8 mouse cellular contexts compared by ENCODE assay signal in the genomic region with DNA sequence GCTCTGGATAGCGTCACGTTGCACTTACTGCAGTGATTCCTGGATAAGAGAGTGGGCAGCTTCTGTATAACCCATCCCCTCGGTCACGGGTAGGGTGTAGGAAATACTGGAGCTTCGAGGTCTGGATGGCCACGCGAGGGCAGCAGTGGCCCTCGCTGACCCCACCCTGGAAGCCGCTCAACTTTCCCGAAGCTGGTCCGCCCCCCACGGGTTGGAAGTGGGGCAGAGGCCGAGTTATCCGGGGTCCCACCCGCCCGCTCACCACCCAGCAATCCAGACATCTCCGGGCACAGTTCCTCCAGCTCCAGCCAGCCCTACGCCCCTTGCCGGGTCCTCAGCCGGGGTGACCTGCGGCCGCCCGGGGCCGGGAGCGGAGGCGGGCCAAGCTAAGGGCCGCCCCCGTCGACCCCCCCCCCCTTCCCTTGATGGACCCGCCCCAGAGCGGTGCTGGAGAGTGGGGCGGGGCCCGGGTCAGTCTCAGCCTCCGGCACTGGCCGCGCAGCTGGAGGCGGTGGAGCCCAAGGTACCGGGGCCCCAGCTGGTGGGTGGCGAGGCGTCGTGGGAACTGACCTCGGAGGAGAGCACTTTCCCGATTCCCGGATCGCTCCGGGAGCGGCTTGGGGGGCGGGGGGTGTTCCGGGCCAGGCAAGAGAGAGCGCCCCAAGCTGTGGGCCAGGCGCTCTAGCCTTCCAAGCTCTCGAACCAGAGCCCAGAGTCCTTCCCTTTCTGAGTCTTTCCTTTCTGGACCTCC. TPM values are rescaled to one million over a fixed set of nuclear protein-coding genes. Genes with fewer than 3 reads are reported as not detected.
A peak's percentile ranks its signal among the peaks of the same experiment; 100 is the strongest.
DNase-seq lines count a peak whose midpoint lies in the region; ATAC-seq and TF ChIP-seq lines count a peak whose summit lies in the region.

No protein-coding gene starts in this region.

- TF ChIP-seq POLR2A in limb, embryonic 14.5 days (IDR thresholded peaks at IDR 0.05; ENCODE audit: borderline replicate concordance, extremely low read depth, insufficient read depth, insufficient read length): no peak

- peaks cover 10% of the 10 kb centered on the region; the same call in 1 of the 2 replicates for H3K36me3 ChIP-seq in intestine, embryonic 15.5 days
- peaks cover 25% of the 10 kb centered on the region for H3K36me3 ChIP-seq in limb, embryonic 14.5 days (ENCODE audit: control insufficient read depth, insufficient read depth, low read length)
- H3K36me3 ChIP-seq in midbrain, embryonic 13.5 days: no peaks in the 10 kb centered on the region

- peak overlapping the region; percentile 90 for H3K27ac ChIP-seq in intestine, embryonic 15.5 days
- peak overlapping the region; percentile 83 for H3K27ac ChIP-seq in limb, embryonic 14.5 days (replicated peaks; ENCODE audit: low read depth, low read length)
- H3K27ac ChIP-seq in midbrain, embryonic 13.5 days: 0 out of 2 replicates have a peak overlapping the region, but pooled peaks have one; percentile 7

- H3K9me3 ChIP-seq in intestine, embryonic 15.5 days: no peaks in the 10 kb centered on the region
- H3K9me3 ChIP-seq in limb, embryonic 14.5 days (ENCODE audit: control insufficient read depth, low read length): no peaks in the 10 kb centered on the region
- no peaks in the 10 kb centered on the region for H3K9me3 ChIP-seq in midbrain, embryonic 13.5 days

- peak; percentile 59 for ATAC-seq in granulocyte monocyte progenitor cell, adult 5-6 weeks (replicated peaks; ENCODE audit: poor library complexity, severe bottlenecking)
- peak; percentile 91 for ATAC-seq in intestine, embryonic 15.5 days
- ATAC-seq in limb, embryonic 14.5 days (ENCODE audit: low FRiP score, low read depth): peak; percentile 91
- peak; percentile 83 for ATAC-seq in midbrain, embryonic 13.5 days

- WGBS in intestine, embryonic 15.5 days: under 1% methylated on average over 47 of the region's 52 CpGs
- 0% methylated on average over 36 of the region's 52 CpGs for WGBS in limb, embryonic 14.5 days
- under 1% methylated on average over 34 of the region's 52 CpGs for WGBS in midbrain, embryonic 13.5 days

- peaks cover 2% of the 10 kb centered on the region; the same call in 1 of the 2 replicates for H3K27me3 ChIP-seq in intestine, embryonic 15.5 days (replicated peaks)
- peaks cover 9% of the 10 kb centered on the region; the same call in 1 of the 2 replicates for H3K27me3 ChIP-seq in limb, embryonic 14.5 days (ENCODE audit: control insufficient read depth, insufficient read depth, low read length)
- peaks cover 59% of the 10 kb centered on the region for H3K27me3 ChIP-seq in midbrain, embryonic 13.5 days

- H3K9ac ChIP-seq in intestine, embryonic 15.5 days: peak overlapping the region; percentile 80
- H3K9ac ChIP-seq in limb, embryonic 14.5 days (ENCODE audit: low read depth, low read length, severe bottlenecking): peak overlapping the region; percentile 73
- peak overlapping the region; percentile 72 for H3K9ac ChIP-seq in midbrain, embryonic 13.5 days (replicated peaks)

- H3K4me1 ChIP-seq in intestine, embryonic 15.5 days (replicated peaks): peaks cover 48% of the 10 kb centered on the region
- H3K4me1 ChIP-seq in limb, embryonic 14.5 days (ENCODE audit: control insufficient read depth, insufficient read depth, low read length): peaks cover 34% of the 10 kb centered on the region
- peaks cover 33% of the 10 kb centered on the region for H3K4me1 ChIP-seq in midbrain, embryonic 13.5 days (replicated peaks)

- DNase-seq in left cerebral cortex, adult 18-20 months (ENCODE audit: low spot score in 2 of 2): peak; percentile 39 to 45
- DNase-seq in left cerebral cortex, adult 11 months (ENCODE audit: low spot score): no peak
- DNase-seq in embryo, embryonic 10.5 days (ENCODE audit: low spot score): peak; percentile 88
- DNase-seq in limb, embryonic 14.5 days (ENCODE audit: low spot score): peak; percentile 81
- peak; percentile 38 to 50 for DNase-seq in spleen, postnatal 36 days (ENCODE audit: low spot score in 2 of 2)

- H3K4me3 ChIP-seq in intestine, embryonic 15.5 days (replicated peaks): peak overlapping the region; percentile 68
- peak overlapping the region; percentile 74 for H3K4me3 ChIP-seq in limb, embryonic 14.5 days (replicated peaks; ENCODE audit: low read length)
- peak overlapping the region; percentile 56 for H3K4me3 ChIP-seq in midbrain, embryonic 13.5 days (replicated peaks)

- H3K4me2 ChIP-seq in intestine, embryonic 15.5 days (replicated peaks): peak overlapping the region; percentile 80
- peak overlapping the region; percentile 81 for H3K4me2 ChIP-seq in limb, embryonic 14.5 days (replicated peaks; ENCODE audit: low read depth, low read length, severe bottlenecking)
- H3K4me2 ChIP-seq in midbrain, embryonic 13.5 days (replicated peaks): peak overlapping the region; percentile 93

RNA-seq across cellular contexts. Expression of a gene that starts 0.6 kb away (rescaled TPM):
- total RNA-seq in left cerebral cortex, adult 18-20 months (2021): 10 to 100 TPM; 31.7 to 31.8 TPM
- not detected in 2 replicates for total RNA-seq in granulocyte monocyte progenitor cell, adult 5-6 weeks (2014; fragmentation: Nextera tagmentation)
- not detected in 2 replicates for total RNA-seq in granulocyte monocyte progenitor cell, adult 5-6 weeks (2017)
- 157 and 162 TPM in 2 replicates for polyA plus RNA-seq in intestine, embryonic 15.5 days (2015; fragmentation: Nextera tagmentation; extraction: Ambion mirVana)
- 158 and 161 TPM in 2 replicates for polyA plus RNA-seq in limb, embryonic 14.5 days (2012; rRNA removed)
- 192 and 199 TPM in 2 replicates for polyA plus RNA-seq in limb, embryonic 14.5 days (2014; fragmentation: Nextera tagmentation; extraction: Ambion mirVana)
- 39.7 and 43.2 TPM in 2 replicates for polyA plus RNA-seq in midbrain, embryonic 13.5 days (2015; fragmentation: Nextera tagmentation; extraction: Ambion mirVana)

RNA-seq across cellular contexts. Expression of a gene that starts 7.1 kb away (rescaled TPM):
- under 1 TPM; 0.12 to 0.45 TPM for total RNA-seq in left cerebral cortex, adult 18-20 months (2021)
- not detected in 2 replicates for total RNA-seq in granulocyte monocyte progenitor cell, adult 5-6 weeks (2014; fragmentation: Nextera tagmentation)
- total RNA-seq in granulocyte monocyte progenitor cell, adult 5-6 weeks (2017): not detected in 2 replicates
- polyA plus RNA-seq in intestine, embryonic 15.5 days (2015; fragmentation: Nextera tagmentation; extraction: Ambion mirVana): 0.08 TPM in 1 of 2 replicates, not detected in the other
- polyA plus RNA-seq in limb, embryonic 14.5 days (2012; rRNA removed): 0.92 and 0.93 TPM in 2 replicates
- 0.26 and 0.36 TPM in 2 replicates for polyA plus RNA-seq in limb, embryonic 14.5 days (2014; fragmentation: Nextera tagmentation; extraction: Ambion mirVana)
- polyA plus RNA-seq in midbrain, embryonic 13.5 days (2015; fragmentation: Nextera tagmentation; extraction: Ambion mirVana): not detected in 2 replicates

RNA-seq across cellular contexts. Expression of a gene that starts 7.9 kb away (rescaled TPM):
- total RNA-seq in left cerebral cortex, adult 18-20 months (2021): 1 to 10 TPM in 1 of 2 experiments, under 1 TPM in 1; 0.70 to 1.4 TPM
- not detected in 2 replicates for total RNA-seq in granulocyte monocyte progenitor cell, adult 5-6 weeks (2014; fragmentation: Nextera tagmentation)
- total RNA-seq in granulocyte monocyte progenitor cell, adult 5-6 weeks (2017): not detected in 2 replicates
- polyA plus RNA-seq in intestine, embryonic 15.5 days (2015; fragmentation: Nextera tagmentation; extraction: Ambion mirVana): 2.9 and 4.5 TPM in 2 replicates
- polyA plus RNA-seq in limb, embryonic 14.5 days (2012; rRNA removed): 6.5 and 6.6 TPM in 2 replicates
- polyA plus RNA-seq in limb, embryonic 14.5 days (2014; fragmentation: Nextera tagmentation; extraction: Ambion mirVana): 4.1 and 4.4 TPM in 2 replicates
- polyA plus RNA-seq in midbrain, embryonic 13.5 days (2015; fragmentation: Nextera tagmentation; extraction: Ambion mirVana): 0.30 and 0.77 TPM in 2 replicates

RNA-seq across cellular contexts. Expression of a gene that starts 29.6 kb away (rescaled TPM):
- total RNA-seq in left cerebral cortex, adult 18-20 months (2021): 10 to 100 TPM in 1 of 2 experiments, 1 to 10 TPM in 1; 9.1 to 10.5 TPM
- 12.2 and 13.9 TPM in 2 replicates for total RNA-seq in granulocyte monocyte progenitor cell, adult 5-6 weeks (2014; fragmentation: Nextera tagmentation)
- total RNA-seq in granulocyte monocyte progenitor cell, adult 5-6 weeks (2017): 2.4 TPM in 2 replicates
- polyA plus RNA-seq in intestine, embryonic 15.5 days (2015; fragmentation: Nextera tagmentation; extraction: Ambion mirVana): 129 and 133 TPM in 2 replicates
- polyA plus RNA-seq in limb, embryonic 14.5 days (2012; rRNA removed): 32.7 and 41.4 TPM in 2 replicates
- polyA plus RNA-seq in limb, embryonic 14.5 days (2014; fragmentation: Nextera tagmentation; extraction: Ambion mirVana): 41.6 and 43.4 TPM in 2 replicates
- 6.2 and 8.7 TPM in 2 replicates for polyA plus RNA-seq in midbrain, embryonic 13.5 days (2015; fragmentation: Nextera tagmentation; extraction: Ambion mirVana)

Comparison
In these comparisons a context has a peak if more than half of its experiments do, and no peak if none do; other contexts are left out.
1. H3K27ac ChIP-seq: peak in every context shown above with its lines; median percentile 90 in intestine, embryonic 15.5 days; 83 in limb, embryonic 14.5 days; 7 in midbrain, embryonic 13.5 days.